Mouse (Mus musculus) stomach, embryonic 14.5 days (tissue): Measurements from ENCODE around the gene Krt78. TPM values are rescaled to one million over a fixed set of nuclear protein-coding genes. Genes with fewer than 3 reads are reported as not detected.

Experiments
- ATAC-seq: fragments of 200-750 bp; cut with Nextera tagmentation; 2 replicates; pipeline ENCODE4 v1.8.0; 2017; ENCODE audit warnings: low read depth, moderate TSS enrichment; ENCODE audit not compliant: insufficient number of reproducible peaks, insufficient read depth, low FRiP score
- H3K27ac ChIP-seq: fragments of 300-500 bp; sonication (generic); 2 replicates; pipeline ENCODE4 v1.5.1; 2014; ENCODE audit warnings: mild to moderate bottlenecking, low read length, moderate library complexity, mixed read lengths
- H3K27me3 ChIP-seq: fragments of 300-500 bp; sonication (generic); 2 replicates; pipeline ENCODE4 v1.6.1; 2014; ENCODE audit warnings: low read length, control low read depth, mixed read lengths; ENCODE audit not compliant: control insufficient read depth, insufficient read depth
- H3K36me3 ChIP-seq: fragments of 300-500 bp; sonication (generic); 2 replicates; pipeline ENCODE4 v1.6.1; 2014; ENCODE audit warnings: mild to moderate bottlenecking, control low read depth, low read length, moderate library complexity, mixed read lengths; ENCODE audit not compliant: control insufficient read depth, insufficient read depth
- H3K4me1 ChIP-seq: fragments of 300-500 bp; sonication (generic); 2 replicates; pipeline ENCODE4 v1.6.1; 2014; ENCODE audit warnings: low read length, control low read depth, mixed read lengths; ENCODE audit not compliant: control insufficient read depth, insufficient read depth
- H3K4me2 ChIP-seq: fragments of 300-500 bp; sonication (generic); replicated peaks from 2 replicates; pipeline ENCODE4 v1.6.1; 2014; ENCODE audit warnings: low read depth, low read length, control low read depth
- H3K4me3 ChIP-seq: fragments of 300-500 bp; sonication (generic); 2 replicates; pipeline ENCODE4 v1.5.1; 2014; ENCODE audit warnings: low read depth, low read length, control low read depth
- H3K9ac ChIP-seq: fragments of 300-500 bp; sonication (generic); replicated peaks from 2 replicates; pipeline ENCODE4 v1.6.1; 2014; ENCODE audit warnings: low read depth, mild to moderate bottlenecking, control low read depth, low read length, moderate library complexity, mixed read lengths
- H3K9me3 ChIP-seq: fragments of 300-500 bp; sonication (generic); 2 replicates; pipeline ENCODE4 v1.6.1; 2016; ENCODE audit warnings: low read depth, low read length, control low read depth; ENCODE audit not compliant: control insufficient read depth
- WGBS: fragments of 180-500 bp; shearing (Covaris S2); extraction: QIAGEN DNeasy Blood & Tissue Kit; methylation state at CpG from one replicate; pipeline ENCODE4 v1.1.7; 2014; 5-methylcytosine and 5-hydroxymethylcytosine counted together
- polyA plus RNA-seq: library from polyadenylated mRNA; unstranded; fragments of >200 nt; fragmentation: Nextera tagmentation; extraction: Ambion mirVana; gene quantifications from 2 replicates; pipeline ENCODE4 v1.2.1, GENCODE M21; 2014

The Krt78 gene
- polyA plus RNA-seq, 1 experiment from 2014 or later, result 0.36 TPM

GRCm38 (mm10) chr15:101990946-101991345 lies 36.9 kb upstream of the Krt78 start:
- Histone ChIP-seq H3K4me3 (no peak overlapping the region), H3K4me2 (no peak overlapping the region), H3K9ac (no peak overlapping the region), H3K4me1 (no peaks in the 10 kb centered on the region), H3K9me3 (no peaks in the 10 kb centered on the region), H3K36me3 (no peaks in the 10 kb centered on the region), H3K27me3 (no peaks in the 10 kb centered on the region), H3K27ac (no peak overlapping the region)
- WGBS, result 85% methylated on average over 6 of the region's 6 CpGs
- ATAC-seq, result no peak

- H3K4me3 ChIP-seq, result no peak overlapping the region
- no peaks in the 10 kb centered on the region for H3K27me3 ChIP-seq
- H3K4me2 ChIP-seq, result no peak overlapping the region
- no peaks in the 10 kb centered on the region for H3K36me3 ChIP-seq
- H3K9ac ChIP-seq, result no peak overlapping the region
- 72% methylated on average over 8 of the region's 8 CpGs for WGBS
- H3K27ac ChIP-seq, result no peak overlapping the region
- H3K4me1 ChIP-seq, result no peaks in the 10 kb centered on the region
- no peaks in the 10 kb centered on the region for H3K9me3 ChIP-seq
- ATAC-seq, result no peak
Measured at GRCm38 (mm10) chr15:101988714-101989113, 34.6 kb upstream of the Krt78 start.

DNA sequence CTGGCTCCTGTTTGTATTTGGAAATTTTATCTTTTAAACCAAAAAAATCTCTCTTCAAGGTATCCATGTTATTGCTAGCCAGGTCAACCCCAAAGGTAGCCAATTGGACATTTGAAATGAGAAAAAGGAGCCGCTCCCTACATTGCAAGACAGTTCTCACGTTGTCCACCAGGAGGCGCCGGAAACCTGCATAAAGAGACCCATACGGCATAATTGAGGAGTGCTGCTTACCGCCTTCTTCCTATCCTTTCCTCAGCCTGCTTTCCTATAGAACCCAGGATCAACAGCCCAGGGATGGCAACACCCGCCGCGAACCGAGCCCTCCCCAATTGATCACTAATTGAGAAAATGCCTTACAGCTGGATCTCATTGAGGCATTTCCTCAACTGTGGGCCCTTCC lies 34.0 kb upstream of the Krt78 start:
- Histone ChIP-seq H3K27ac (no peak overlapping the region), H3K27me3 (no peaks in the 10 kb centered on the region), H3K36me3 (no peaks in the 10 kb centered on the region), H3K4me3 (no peak overlapping the region), H3K9me3 (no peaks in the 10 kb centered on the region), H3K4me1 (no peaks in the 10 kb centered on the region), H3K4me2 (no peak overlapping the region), H3K9ac (no peak overlapping the region)
- ATAC-seq, result no peak
- WGBS, result under 1% methylated on average over 10 of the region's 10 CpGs

DNA sequence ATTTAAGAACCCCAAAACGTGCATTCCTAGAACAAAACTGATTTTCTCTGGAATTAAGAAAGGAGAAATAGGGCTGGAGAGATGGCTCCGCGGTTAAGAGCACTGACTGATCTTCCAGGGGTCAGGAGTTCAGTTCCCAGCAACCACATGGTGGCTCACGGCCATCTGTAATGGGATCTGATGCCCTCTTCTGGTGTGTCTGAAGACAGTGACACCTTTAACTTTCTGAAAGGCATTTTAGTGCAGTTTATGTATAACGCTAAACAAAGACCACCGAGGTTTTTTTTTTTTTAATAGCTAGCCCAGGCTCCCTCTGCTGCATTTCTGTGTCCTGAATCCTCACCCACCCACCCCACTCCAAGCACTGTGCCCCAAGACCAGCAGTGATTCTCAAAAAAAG lies 30.7 kb upstream of the Krt78 start:
- H3K4me1 ChIP-seq, result no peaks in the 10 kb centered on the region

DNA sequence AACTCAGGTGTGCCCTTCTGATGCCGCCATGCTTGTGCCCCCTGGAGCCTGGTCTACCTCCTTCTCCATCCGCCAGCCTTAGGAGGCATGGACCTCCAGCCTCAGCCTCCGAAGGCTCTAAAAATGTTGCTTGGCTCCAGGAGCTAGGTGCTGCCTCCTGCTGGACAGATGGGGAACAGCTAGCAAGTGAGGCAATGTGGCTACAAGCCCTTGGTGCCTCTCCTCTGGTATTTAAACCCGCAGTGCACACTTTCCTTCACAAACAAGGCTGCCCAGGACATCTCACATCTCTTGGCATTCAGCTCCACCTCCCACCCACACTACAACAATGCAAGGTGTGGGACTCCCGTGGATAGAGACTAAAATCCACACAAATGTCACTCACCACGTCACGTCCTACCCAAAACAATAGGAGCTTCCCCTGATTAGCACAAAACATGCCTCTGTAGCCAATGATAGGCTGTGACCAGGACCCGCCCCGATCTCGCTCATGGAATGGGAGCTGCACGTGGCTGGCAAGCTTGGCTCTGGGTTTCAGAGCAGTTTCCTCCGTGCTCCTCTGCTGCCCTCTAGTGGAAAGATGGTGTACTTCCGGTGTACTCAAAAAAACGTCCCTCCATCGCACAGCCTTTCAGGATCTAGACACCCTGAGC lies 30.0 kb upstream of the Krt78 start:
- no peak overlapping the region; the same call in 1 of the 2 replicates for H3K9ac ChIP-seq
- ATAC-seq, result peak; percentile 89
- no peak overlapping the region; the same call in 1 of the 2 replicates for H3K4me3 ChIP-seq

More for the DNA sequence above, 30.7 kb upstream of the Krt78 start:
- ATAC-seq, result no peak
- H3K36me3 ChIP-seq, result no peaks in the 10 kb centered on the region
- 6% methylated on average over 6 of the region's 6 CpGs for WGBS
- no peaks in the 10 kb centered on the region for H3K27me3 ChIP-seq
- H3K4me3 ChIP-seq, result no peak overlapping the region
- no peak overlapping the region for H3K27ac ChIP-seq
- H3K9me3 ChIP-seq, result no peaks in the 10 kb centered on the region
- no peak overlapping the region for H3K4me2 ChIP-seq
- H3K9ac ChIP-seq, result no peak overlapping the region; the same call in 1 of the 2 replicates

GRCm38 (mm10) chr15:101983315-101983948 lies 29.3 kb upstream of the Krt78 start:
- no peaks in the 10 kb centered on the region for H3K4me1 ChIP-seq
- H3K4me3 ChIP-seq, result no peak overlapping the region
- no peak overlapping the region for H3K9ac ChIP-seq
- ATAC-seq, result no peak
- WGBS, result 78% methylated on average over 13 of the region's 13 CpGs
- H3K27ac ChIP-seq, result peak overlapping the region; percentile 63; the same call in 1 of the 2 replicates
- H3K27me3 ChIP-seq, result no peaks in the 10 kb centered on the region
- peak overlapping the region; percentile 35 for H3K4me2 ChIP-seq
- H3K9me3 ChIP-seq, result no peaks in the 10 kb centered on the region
- H3K36me3 ChIP-seq, result no peaks in the 10 kb centered on the region

More for the DNA sequence above, 30.0 kb upstream of the Krt78 start:
- H3K36me3 ChIP-seq, result no peaks in the 10 kb centered on the region
- H3K4me1 ChIP-seq, result no peaks in the 10 kb centered on the region
- H3K9me3 ChIP-seq, result no peaks in the 10 kb centered on the region
- 4% methylated on average over 15 of the region's 15 CpGs for WGBS
- peak overlapping the region; percentile 35 for H3K4me2 ChIP-seq
- H3K27me3 ChIP-seq, result no peaks in the 10 kb centered on the region
- H3K27ac ChIP-seq, result peak overlapping the region; percentile 63; the same call in 1 of the 2 replicates

DNA sequence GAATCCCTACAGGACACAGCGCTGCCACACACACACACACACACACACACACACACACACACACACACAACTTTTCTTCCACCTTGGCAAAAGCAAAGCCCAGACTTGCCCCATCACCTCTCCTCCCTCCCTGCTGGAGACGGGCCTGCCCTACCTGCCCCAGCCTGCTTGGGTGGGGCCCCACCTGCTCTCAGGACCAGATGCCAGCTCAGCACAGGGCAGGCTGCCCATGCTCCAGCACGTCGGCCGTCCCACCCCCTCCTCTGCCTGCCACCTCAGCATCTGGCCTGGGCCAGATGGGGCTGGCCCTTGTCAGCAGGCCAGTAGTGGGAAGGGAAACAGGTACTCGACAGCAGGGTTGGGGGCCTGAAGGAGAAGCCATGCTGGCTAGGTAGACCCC lies 26.8 kb upstream of the Krt78 start:
- no peaks in the 10 kb centered on the region for H3K9me3 ChIP-seq
- ATAC-seq, result no peak
- no peak overlapping the region for H3K9ac ChIP-seq
- 46% methylated on average over 6 of the region's 6 CpGs for WGBS
- H3K27me3 ChIP-seq, result no peaks in the 10 kb centered on the region
- H3K4me1 ChIP-seq, result peaks cover 20% of the 10 kb centered on the region
- H3K27ac ChIP-seq, result peak overlapping the region; percentile 75; the same call in 1 of the 2 replicates
- H3K4me3 ChIP-seq, result no peak overlapping the region
- no peak overlapping the region for H3K4me2 ChIP-seq
- no peaks in the 10 kb centered on the region for H3K36me3 ChIP-seq

DNA sequence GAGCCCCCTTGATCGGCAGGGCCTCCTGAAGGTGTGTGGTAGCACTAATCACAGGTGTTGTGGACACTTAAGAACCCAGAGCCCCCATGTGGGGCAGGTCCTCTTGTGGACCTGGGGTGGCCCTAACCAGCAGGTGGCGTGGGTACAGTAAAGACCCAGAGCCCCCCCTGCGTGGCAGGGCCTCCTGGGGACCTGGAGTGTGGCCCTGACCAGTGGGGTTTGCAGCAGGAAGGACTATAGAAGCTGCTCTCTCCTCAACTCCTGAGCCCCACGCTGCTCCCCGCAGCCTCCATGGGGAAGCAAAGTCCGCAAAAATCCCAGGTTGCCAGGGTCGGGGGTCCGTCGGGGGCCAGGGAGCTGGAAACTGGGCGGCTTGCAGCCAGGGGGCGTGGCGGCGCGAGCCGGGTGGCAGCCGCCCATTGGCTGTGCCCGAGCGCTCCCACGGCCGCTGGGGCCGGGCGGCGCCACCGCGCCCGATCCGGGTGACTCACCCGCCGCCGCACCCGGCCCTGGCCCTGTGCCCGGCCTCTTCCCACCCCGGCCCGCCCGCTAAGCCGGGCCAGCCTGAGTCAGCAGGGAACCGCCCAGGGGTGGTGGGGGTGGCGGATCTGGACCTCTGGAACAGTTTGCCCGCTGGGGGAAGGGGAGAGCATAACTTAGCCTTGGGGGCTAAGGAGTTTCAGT lies 23.1 kb upstream of the Krt78 start:
- H3K4me1 ChIP-seq, result peaks cover 35% of the 10 kb centered on the region
- H3K27ac ChIP-seq, result peak overlapping the region; percentile 92
- no peaks in the 10 kb centered on the region for H3K9me3 ChIP-seq
- peak overlapping the region; percentile 43 for H3K9ac ChIP-seq
- 2% methylated on average over 39 of the region's 39 CpGs for WGBS
- peak overlapping the region; percentile 20 for H3K4me3 ChIP-seq
- no peaks in the 10 kb centered on the region for H3K27me3 ChIP-seq
- peak overlapping the region; percentile 50 for H3K4me2 ChIP-seq
- H3K36me3 ChIP-seq, result no peaks in the 10 kb centered on the region
- ATAC-seq, result peak; percentile 90
